Mouse (Mus musculus): ENCODE results near the gene Lactbl1.

- TF ChIP-seq CTCF (IDR thresholded peaks at IDR 0.05; ENCODE audit: insufficient read depth, low read depth, low read length) (0 out of 2 replicates have a peak, but pooled peaks have one; percentile 13), POLR2A (IDR thresholded peaks at IDR 0.05; ENCODE audit: insufficient read depth, low read depth, low read length) (no peak)
Observed at GRCm38 (mm10) chr4:136678480-136678879, 56.1 kb downstream of the Lactbl1 start.
